Mouse (Mus musculus): ENCODE measurements at regions not wholly inside any gene's neighbourhood (a gene's known extent, or its start where the extent isn't known, plus 50 kb on each side); places are given as distances from the start of the nearest gene placed in this dataset.

DNA sequence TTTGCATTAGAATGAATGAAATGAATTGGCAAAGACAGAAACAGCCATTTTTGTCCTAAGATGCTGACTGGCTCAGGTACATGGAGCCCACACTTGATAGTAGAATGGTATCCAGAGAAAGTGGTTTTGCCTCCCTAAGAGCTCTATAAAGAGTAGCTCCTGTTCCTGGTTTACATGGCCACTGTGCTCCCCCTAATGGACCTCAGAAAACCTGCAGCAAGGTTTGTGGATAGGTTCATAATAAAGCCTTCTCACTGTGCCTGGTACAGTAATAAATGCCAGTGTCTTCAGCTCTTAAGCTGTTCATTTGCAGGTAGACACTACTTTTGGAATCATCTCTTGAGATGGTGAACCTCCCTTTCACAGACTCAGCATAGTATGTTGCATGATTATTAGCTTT is 890.8 kb downstream of the Adam6a start:
- TF ChIP-seq POLR2A (IDR thresholded peaks at IDR 0.05; ENCODE audit: low read depth, low read length) (no peak), CTCF (IDR thresholded peaks at IDR 0.05; ENCODE audit: extremely low read depth, insufficient read depth, insufficient read length, insufficient replicate concordance) (no peak)
